Mouse (Mus musculus): ENCODE measurements around the gene Cacna2d3. TPM values are rescaled to one million over a fixed set of nuclear protein-coding genes. Genes with fewer than 3 reads are reported as not detected.

Cacna2d3 gene
- total RNA-seq, 2 experiments from 2014 or later: 116 to 137 TPM

GRCm38 (mm10) chr14:29305623-29306022 lies 416.0 kb downstream of the Cacna2d3 start:
- intact Hi-C loops (cut with DNase I): no loop called here
- DNase-seq (ENCODE audit: low spot score in 2 of 2): no peak

DNA sequence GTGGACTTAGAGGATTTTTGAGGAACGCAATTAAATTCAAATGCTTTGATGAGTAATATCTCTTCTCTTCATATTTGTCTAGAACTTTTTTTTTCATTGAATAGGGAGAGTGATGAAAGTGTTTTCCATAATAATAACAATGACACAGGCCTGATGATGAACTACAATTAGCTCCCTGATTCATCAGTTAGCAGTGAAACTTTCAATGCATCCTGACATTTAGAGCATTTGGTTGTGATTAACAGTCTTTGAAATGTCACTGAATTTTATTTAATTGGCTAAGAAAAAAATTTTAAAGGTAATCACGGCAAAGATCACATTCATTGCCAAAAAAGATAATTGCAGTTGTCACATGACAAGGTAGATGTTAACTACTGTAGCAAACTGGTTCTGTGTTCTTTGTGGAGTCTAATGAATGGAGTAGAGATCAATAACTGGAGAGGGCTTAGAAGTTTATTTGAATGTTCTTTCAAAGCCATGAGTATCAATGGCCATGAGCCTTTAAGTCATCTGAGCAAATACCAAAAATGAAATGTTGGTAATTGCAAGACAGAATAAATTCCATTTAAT lies 425.4 kb downstream of the Cacna2d3 start:
- DNase-seq (ENCODE audit: low spot score in 2 of 2): no peak
- intact Hi-C loops (cut with DNase I): no loop called here

GRCm38 (mm10) chr14:29278901-29279300 lies 442.8 kb downstream of the Cacna2d3 start:
- no peak for DNase-seq (ENCODE audit: low spot score in 2 of 2)
- intact Hi-C loops (cut with DNase I): no loop called here

- intact Hi-C loops (cut with DNase I): no loop called here
These were observed 443.3 kb downstream of the Cacna2d3 start for GRCm38 (mm10) chr14:29278401-29278800.

DNA sequence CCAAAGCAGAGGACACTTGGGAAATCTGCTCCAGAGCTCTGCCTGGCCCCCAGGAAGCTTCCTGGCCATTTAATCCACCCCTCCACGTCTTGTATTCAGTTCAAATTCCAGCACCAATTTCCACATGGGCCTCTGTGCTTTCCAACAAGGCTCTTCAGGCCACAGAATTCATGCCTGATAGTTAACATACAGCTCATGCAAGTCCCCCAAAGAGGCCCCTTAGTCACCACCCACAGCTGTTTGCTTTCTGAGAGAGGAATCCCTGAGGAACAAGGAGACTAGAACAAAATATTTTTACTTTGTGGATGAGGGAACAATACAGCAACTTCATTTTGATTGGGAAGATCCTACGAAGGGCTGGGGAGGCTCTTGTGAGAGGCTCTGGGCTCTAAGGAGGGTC lies 444.0 kb downstream of the Cacna2d3 start:
- DNase-seq (ENCODE audit: low spot score in 2 of 2): no peak
- intact Hi-C loops (cut with DNase I): no loop called here

More at GRCm38 (mm10) chr14:29278401-29278800, 443.3 kb downstream of the Cacna2d3 start:
- DNase-seq (ENCODE audit: low spot score in 2 of 2): no peak

GRCm38 (mm10) chr14:29273890-29274289 lies 447.8 kb downstream of the Cacna2d3 start:
- no peak for DNase-seq (ENCODE audit: low spot score in 2 of 2)
- intact Hi-C loops (cut with DNase I): no loop called here

GRCm38 (mm10) chr14:29270541-29270940 lies 451.1 kb downstream of the Cacna2d3 start:
- intact Hi-C loops (cut with DNase I): no loop called here
- no peak for DNase-seq (ENCODE audit: low spot score in 2 of 2)

- intact Hi-C loops (cut with DNase I): no loop called here
- no peak for DNase-seq (ENCODE audit: low spot score in 2 of 2)
These were observed 451.8 kb downstream of the Cacna2d3 start for GRCm38 (mm10) chr14:29269816-29270215.

GRCm38 (mm10) chr14:29268609-29269008 lies 453.1 kb downstream of the Cacna2d3 start:
- no peak for DNase-seq (ENCODE audit: low spot score in 2 of 2)
- intact Hi-C loops (cut with DNase I): no loop called here

- intact Hi-C loops (cut with DNase I): no loop called here
- DNase-seq (ENCODE audit: low spot score in 2 of 2): peak in 1 of 2 experiments; percentile 11
These were observed 454.3 kb downstream of the Cacna2d3 start for GRCm38 (mm10) chr14:29267233-29267874.

GRCm38 (mm10) chr14:29260621-29261020 lies 461.0 kb downstream of the Cacna2d3 start:
- DNase-seq (ENCODE audit: low spot score in 2 of 2): no peak
- intact Hi-C loops (cut with DNase I): no loop called here

DNA sequence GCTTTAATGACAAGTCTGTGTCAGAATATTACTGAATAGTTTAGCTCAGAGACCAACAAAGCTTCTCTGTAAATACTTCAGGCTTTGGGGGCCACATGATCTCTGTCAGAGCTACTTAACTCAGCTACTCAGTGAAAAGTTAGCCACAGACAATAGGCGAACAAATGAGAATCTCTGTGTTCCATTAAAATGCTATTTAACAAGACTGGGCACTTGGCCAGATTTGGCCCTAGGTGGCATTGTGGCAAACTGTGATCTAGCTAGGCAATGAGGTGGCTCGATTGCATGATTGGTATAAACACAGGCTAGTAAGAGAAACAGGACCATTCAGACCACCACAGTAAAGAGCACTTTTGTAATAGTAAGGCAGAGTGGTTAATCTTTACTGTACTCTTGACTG lies 478.1 kb downstream of the Cacna2d3 start:
- intact Hi-C loops (cut with DNase I): no loop called here
- no peak for DNase-seq (ENCODE audit: low spot score in 2 of 2)

GRCm38 (mm10) chr14:29238446-29238845 lies 483.2 kb downstream of the Cacna2d3 start:
- no peak for DNase-seq (ENCODE audit: low spot score in 2 of 2)
- intact Hi-C loops (cut with DNase I): no loop called here

- intact Hi-C loops (cut with DNase I): no loop called here
- no peak for DNase-seq (ENCODE audit: low spot score in 2 of 2)
These were observed 492.5 kb downstream of the Cacna2d3 start for GRCm38 (mm10) chr14:29228976-29229716.

- no peak for DNase-seq (ENCODE audit: low spot score in 2 of 2)
- intact Hi-C loops (cut with DNase I): no loop called here
These were observed 493.2 kb downstream of the Cacna2d3 start for GRCm38 (mm10) chr14:29228471-29228870.

- DNase-seq (ENCODE audit: low spot score in 2 of 2): no peak
- intact Hi-C loops (cut with DNase I): no loop called here
These were observed 493.7 kb downstream of the Cacna2d3 start for GRCm38 (mm10) chr14:29227959-29228358.

- intact Hi-C loops (cut with DNase I): no loop called here
- no peak for DNase-seq (ENCODE audit: low spot score in 2 of 2)
These were observed 495.8 kb downstream of the Cacna2d3 start for GRCm38 (mm10) chr14:29225754-29226365.

- intact Hi-C loops (cut with DNase I): no loop called here
- no peak for DNase-seq (ENCODE audit: low spot score in 2 of 2)
These were observed 498.7 kb downstream of the Cacna2d3 start for GRCm38 (mm10) chr14:29223012-29223411.

DNA sequence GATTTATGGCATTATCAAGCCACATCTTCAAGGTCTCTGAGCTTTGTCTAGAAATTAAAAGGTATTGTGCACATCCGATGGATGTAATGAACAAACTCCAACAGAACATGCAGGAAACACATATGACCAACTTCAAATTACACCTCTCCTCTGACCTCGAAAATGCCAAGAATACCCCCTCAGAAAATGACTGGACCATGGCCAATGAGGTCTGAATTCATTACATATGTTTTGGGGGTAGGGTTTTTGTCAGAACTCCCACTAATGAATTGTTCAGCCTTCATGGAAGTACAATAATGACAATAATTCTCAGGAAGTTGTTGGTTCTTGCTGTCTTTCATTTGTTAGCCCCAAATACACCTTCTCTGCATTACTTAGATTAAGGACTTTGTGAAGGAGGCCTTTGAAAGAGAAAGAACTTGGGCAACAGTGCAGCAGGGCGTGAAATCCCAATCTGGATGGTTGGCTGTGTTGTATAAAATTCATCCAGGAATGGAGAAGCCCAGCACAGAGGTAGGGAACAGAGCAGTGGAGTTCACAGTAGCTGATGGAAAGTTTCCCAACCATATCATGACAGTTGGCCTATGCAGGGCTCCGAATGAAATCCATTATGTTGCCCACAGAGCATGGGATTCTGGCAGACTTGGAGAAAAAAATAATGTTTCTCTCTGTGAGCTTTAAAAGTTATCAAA lies 499.3 kb downstream of the Cacna2d3 start:
- intact Hi-C loops (cut with DNase I): no loop called here
- no peak for DNase-seq (ENCODE audit: low spot score in 2 of 2)

- intact Hi-C loops (cut with DNase I): no loop called here
- no peak for DNase-seq (ENCODE audit: low spot score in 2 of 2)
These were observed 505.6 kb downstream of the Cacna2d3 start for GRCm38 (mm10) chr14:29216106-29216505.

All from left cerebral cortex, postnatal 25 days (tissue).